Mouse (Mus musculus): ENCODE results near the gene Eya3.

GRCm38 (mm10) chr4:132611320-132611719 lies 27.5 kb upstream of the Eya3 start:
- TF ChIP-seq CTCF (IDR thresholded peaks at IDR 0.05) (no peak), EP300 (IDR thresholded peaks at IDR 0.05) (no peak)
